Mouse (Mus musculus) megakaryocyte, embryonic 14.5 days (primary cell): Measurements from ENCODE around the gene Rb1. TPM values are rescaled to one million over a fixed set of nuclear protein-coding genes. Genes with fewer than 3 reads are reported as not detected.
A peak's percentile ranks its signal among the peaks of the same experiment; 100 is the strongest.

Source experiments
- H3K27me3 ChIP-seq: replicated peaks from 2 replicates; pipeline ENCODE3; 2012; ENCODE audit warnings: inconsistent platforms
- H3K36me3 ChIP-seq: replicated peaks from 2 replicates; pipeline ENCODE3; 2012; ENCODE audit warnings: low read length, inconsistent platforms, mixed read lengths
- H3K4me1 ChIP-seq: 2 replicates; pipeline ENCODE4 v1.6.1; 2012; ENCODE audit warnings: inconsistent platforms
- H3K4me3 ChIP-seq: replicated peaks from 2 replicates; pipeline ENCODE3; 2012; ENCODE audit warnings: moderate library complexity, mild to moderate bottlenecking, inconsistent platforms
- H3K9me3 ChIP-seq: 2 replicates; pipeline ENCODE4 v1.6.1; 2012; ENCODE audit warnings: inconsistent platforms
- FLI1 ChIP-seq: IDR thresholded peaks from 2 replicates; pipeline ENCODE4 v1.6.1; 2012; ENCODE audit warnings: low read length, inconsistent platforms, mixed read lengths
- GATA1 ChIP-seq: IDR thresholded peaks from 3 replicates; pipeline ENCODE4 v1.6.1; 2012; ENCODE audit warnings: mixed read lengths, low read length, inconsistent platforms, borderline replicate concordance
- polyA plus RNA-seq: library from polyadenylated mRNA; stranded (reverse); fragments of >175 nt; gene quantifications from 2 replicates; pipeline ENCODE4 v1.2.3, GENCODE M21; 2012; ENCODE audit warnings: low replicate concordance; ENCODE audit not compliant: insufficient read depth

Gene Rb1
- polyA plus RNA-seq, 1 experiment, result 6.4 TPM

- Histone ChIP-seq H3K4me1 (peaks cover 55% of the 10 kb centered on the region), H3K36me3 (peaks cover 83% of the 10 kb centered on the region), H3K27me3 (no peaks in the 10 kb centered on the region), H3K4me3 (no peak overlapping the region), H3K9me3 (no peaks in the 10 kb centered on the region)
- TF ChIP-seq GATA1 (no peak), FLI1 (no peak)
Observed at GRCm38 (mm10) chr14:73252276-73252675, 73.3 kb downstream of the Rb1 start.

DNA sequence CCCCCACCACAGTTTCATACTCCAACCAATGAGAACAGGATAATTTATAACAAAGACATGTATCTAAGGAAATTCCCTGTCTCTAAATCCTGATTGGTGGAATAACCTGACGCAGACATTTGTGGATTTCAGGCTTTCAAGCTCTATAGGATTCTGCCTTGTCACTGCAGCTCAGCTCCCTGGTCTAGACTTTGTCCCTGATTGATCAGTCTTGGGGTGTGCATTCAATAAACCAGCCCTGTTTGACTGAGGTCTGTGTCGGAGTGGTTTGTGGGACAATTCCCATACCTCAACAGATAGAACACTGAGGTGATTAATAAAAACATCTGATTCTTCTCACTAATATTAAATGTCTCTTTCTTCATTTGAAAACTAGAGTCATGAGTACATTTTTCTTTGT, 75.6 kb downstream of the Rb1 start:
- H3K4me3 ChIP-seq, result no peak overlapping the region
- H3K9me3 ChIP-seq, result no peaks in the 10 kb centered on the region
- H3K4me1 ChIP-seq, result peaks cover 46% of the 10 kb centered on the region
- no peak for TF ChIP-seq GATA1
- TF ChIP-seq FLI1, result no peak
- H3K27me3 ChIP-seq, result no peaks in the 10 kb centered on the region
- H3K36me3 ChIP-seq, result peaks cover 84% of the 10 kb centered on the region

- H3K27me3 ChIP-seq, result no peaks in the 10 kb centered on the region
- no peak for TF ChIP-seq FLI1
- TF ChIP-seq GATA1, result no peak
- H3K9me3 ChIP-seq, result no peaks in the 10 kb centered on the region
- peaks cover 64% of the 10 kb centered on the region for H3K36me3 ChIP-seq
- peaks cover 42% of the 10 kb centered on the region for H3K4me1 ChIP-seq
- peak overlapping the region; percentile 14 for H3K4me3 ChIP-seq
Observed at GRCm38 (mm10) chr14:73244061-73244597, 81.5 kb downstream of the Rb1 start.

GRCm38 (mm10) chr14:73239857-73240256, 85.8 kb downstream of the Rb1 start:
- no peak for TF ChIP-seq GATA1
- TF ChIP-seq FLI1, result no peak
- Histone ChIP-seq H3K36me3 (peaks cover 51% of the 10 kb centered on the region), H3K27me3 (no peaks in the 10 kb centered on the region), H3K9me3 (no peaks in the 10 kb centered on the region), H3K4me1 (peaks cover 47% of the 10 kb centered on the region), H3K4me3 (peak overlapping the region; percentile 96)

- TF ChIP-seq FLI1 (no peak), GATA1 (no peak)
- Histone ChIP-seq H3K36me3 (peaks cover 49% of the 10 kb centered on the region), H3K9me3 (no peaks in the 10 kb centered on the region), H3K27me3 (no peaks in the 10 kb centered on the region), H3K4me1 (peaks cover 47% of the 10 kb centered on the region), H3K4me3 (peak overlapping the region; percentile 96)
Observed at GRCm38 (mm10) chr14:73239291-73239690, 86.3 kb downstream of the Rb1 start.

DNA sequence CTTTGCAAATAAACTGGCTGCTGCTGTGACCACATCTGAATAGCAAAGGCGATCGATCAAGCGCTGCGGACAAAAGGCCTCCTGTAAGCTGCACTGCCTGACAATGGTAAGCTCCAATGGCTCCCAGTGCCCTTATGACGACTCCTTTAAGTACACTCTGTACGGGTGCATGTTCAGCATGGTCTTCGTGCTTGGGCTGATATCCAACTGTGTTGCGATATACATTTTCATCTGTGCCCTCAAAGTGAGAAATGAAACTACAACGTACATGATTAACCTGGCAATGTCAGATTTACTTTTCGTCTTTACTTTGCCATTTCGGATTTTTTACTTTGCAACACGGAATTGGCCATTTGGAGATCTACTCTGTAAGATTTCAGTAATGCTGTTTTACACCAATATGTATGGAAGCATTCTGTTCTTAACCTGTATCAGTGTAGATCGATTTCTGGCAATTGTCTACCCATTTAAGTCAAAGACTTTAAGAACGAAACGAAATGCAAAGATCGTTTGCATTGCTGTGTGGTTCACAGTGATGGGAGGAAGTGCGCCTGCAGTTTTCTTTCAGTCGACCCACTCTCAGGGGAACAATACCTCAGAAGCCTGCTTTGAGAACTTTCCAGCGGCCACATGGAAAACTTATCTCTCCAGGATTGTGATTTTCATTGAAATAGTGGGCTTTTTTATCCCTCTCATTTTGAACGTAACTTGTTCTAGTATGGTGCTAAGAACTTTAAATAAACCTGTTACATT, 86.9 kb downstream of the Rb1 start:
- H3K4me3 ChIP-seq, result peak overlapping the region; percentile 96
- TF ChIP-seq FLI1 (no peak), GATA1 (no peak)
- peaks cover 46% of the 10 kb centered on the region for H3K36me3 ChIP-seq
- no peaks in the 10 kb centered on the region for H3K27me3 ChIP-seq
- H3K9me3 ChIP-seq, result no peaks in the 10 kb centered on the region
- peaks cover 45% of the 10 kb centered on the region for H3K4me1 ChIP-seq

DNA sequence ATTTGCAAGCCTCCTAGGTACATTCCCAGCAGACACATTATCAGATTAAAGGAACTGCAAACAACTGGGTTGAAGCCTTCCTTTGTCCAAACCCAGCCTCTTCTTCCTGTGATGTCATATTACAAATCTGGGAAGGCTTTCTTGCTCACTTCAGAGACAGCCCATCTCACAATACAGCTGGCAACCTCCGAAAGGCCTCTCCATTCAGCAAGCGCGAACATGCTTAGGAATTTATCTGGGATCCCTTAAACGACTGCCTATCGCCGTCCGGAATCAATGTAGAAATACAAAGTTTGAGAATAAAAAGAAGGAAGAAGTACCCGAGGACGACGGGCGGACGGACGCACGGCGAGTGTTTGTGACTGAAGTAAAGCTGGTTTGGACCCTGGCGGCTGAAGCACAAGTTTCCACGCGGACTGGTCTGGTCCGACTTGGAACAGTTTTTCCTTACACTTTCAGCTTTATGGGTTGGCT, 87.7 kb downstream of the Rb1 start, which contains the start of gene Lpar6:
Gene Lpar6, plus strand, starts transcription at position 48 of the 474 bp plus-strand sequence.
- Histone ChIP-seq H3K36me3 (peaks cover 45% of the 10 kb centered on the region), H3K4me3 (peak within 1 kb of the TSS; percentile 96), H3K9me3 (no peaks in the 10 kb centered on the region), H3K27me3 (no peaks in the 10 kb centered on the region), H3K4me1 (peaks cover 44% of the 10 kb centered on the region)
- no peak for TF ChIP-seq GATA1
- no peak for TF ChIP-seq FLI1

GRCm38 (mm10) chr14:73234468-73235031, 91.1 kb downstream of the Rb1 start:
- Histone ChIP-seq H3K9me3 (no peaks in the 10 kb centered on the region), H3K4me1 (peaks cover 57% of the 10 kb centered on the region), H3K36me3 (peaks cover 59% of the 10 kb centered on the region), H3K27me3 (no peaks in the 10 kb centered on the region), H3K4me3 (peak overlapping the region; percentile 14)
- TF ChIP-seq FLI1, result no peak
- TF ChIP-seq GATA1, result no peak

- peaks cover 69% of the 10 kb centered on the region for H3K4me1 ChIP-seq
- H3K9me3 ChIP-seq, result no peaks in the 10 kb centered on the region
- H3K27me3 ChIP-seq, result no peaks in the 10 kb centered on the region
- no peak for TF ChIP-seq GATA1
- no peak overlapping the region for H3K4me3 ChIP-seq
- H3K36me3 ChIP-seq, result peaks cover 62% of the 10 kb centered on the region
Observed at GRCm38 (mm10) chr14:73231286-73231982, 94.2 kb downstream of the Rb1 start.

- H3K4me1 ChIP-seq, result peaks cover 63% of the 10 kb centered on the region
- TF ChIP-seq GATA1, result no peak
- no peak for TF ChIP-seq FLI1
- H3K36me3 ChIP-seq, result peaks cover 70% of the 10 kb centered on the region
- H3K27me3 ChIP-seq, result no peaks in the 10 kb centered on the region
- H3K9me3 ChIP-seq, result no peaks in the 10 kb centered on the region
- H3K4me3 ChIP-seq, result no peak overlapping the region
Observed at GRCm38 (mm10) chr14:73226849-73227248, 98.8 kb downstream of the Rb1 start.
